Mouse (Mus musculus) stomach, postnatal 0 days (tissue): ENCODE results near the gene Acvr1b. TPM values are rescaled to one million over a fixed set of nuclear protein-coding genes. Genes with fewer than 3 reads are reported as not detected.

Experiments
- ATAC-seq: fragments of 200-750 bp; cut with Nextera tagmentation; 2 replicates; pipeline ENCODE4 v1.8.0; 2017; ENCODE audit not compliant: low FRiP score, low TSS enrichment
- DNase-seq: peaks from one replicate; pipeline ENCODE4 v3.0.0-alpha.2; 2016; ENCODE audit warnings: low spot score
- H3K27ac ChIP-seq: fragments of 300-500 bp; sonication (generic); replicated peaks from 2 replicates; pipeline ENCODE4 v1.5.1; 2014; ENCODE audit warnings: mild to moderate bottlenecking, control low read depth
- H3K27me3 ChIP-seq: fragments of 300-500 bp; sonication (generic); 2 replicates; pipeline ENCODE4 v1.6.1; 2014; ENCODE audit warnings: low read length; ENCODE audit not compliant: control insufficient read depth, insufficient read depth
- H3K36me3 ChIP-seq: fragments of 300-500 bp; sonication (generic); 2 replicates; pipeline ENCODE4 v1.6.1; 2014; ENCODE audit warnings: low read length, mixed read lengths; ENCODE audit not compliant: control insufficient read depth, insufficient read depth
- H3K4me1 ChIP-seq: fragments of 300-500 bp; sonication (generic); replicated peaks from 2 replicates; pipeline ENCODE4 v1.6.1; 2014; ENCODE audit warnings: antibody characterized with exemption; ENCODE audit not compliant: control insufficient read depth, insufficient read depth
- H3K4me2 ChIP-seq: fragments of 300-500 bp; sonication (generic); replicated peaks from 2 replicates; pipeline ENCODE4 v1.6.1; 2014; ENCODE audit warnings: low read depth, mild to moderate bottlenecking, control low read depth, moderate library complexity
- H3K4me3 ChIP-seq: fragments of 300-500 bp; sonication (generic); 2 replicates; pipeline ENCODE4 v1.5.1; 2014; ENCODE audit warnings: low read depth, low read length, control low read depth
- H3K9ac ChIP-seq: fragments of 300-500 bp; sonication (generic); 2 replicates; pipeline ENCODE4 v1.6.1; 2014; ENCODE audit warnings: mild to moderate bottlenecking, low read length, control low read depth, mixed read lengths
- H3K9me3 ChIP-seq: fragments of 300-500 bp; sonication (generic); 2 replicates; pipeline ENCODE4 v1.6.1; 2016; ENCODE audit warnings: low read length; ENCODE audit not compliant: control insufficient read depth
- CTCF ChIP-seq: IDR thresholded peaks from 2 replicates; pipeline ENCODE4 v1.5.1; 2016; ENCODE audit warnings: antibody characterized with exemption, low read depth, mild to moderate bottlenecking, moderate library complexity
- EP300 ChIP-seq: optimal IDR thresholded peaks from 2 replicates; pipeline ENCODE3; 2016; ENCODE audit warnings: antibody characterized with exemption
- WGBS: fragments of 180-500 bp; shearing (Covaris S2); extraction: QIAGEN DNeasy Blood & Tissue Kit; methylation state at CpG from one replicate; pipeline ENCODE4 v1.1.7; 2014; 5-methylcytosine and 5-hydroxymethylcytosine counted together
- polyA plus RNA-seq: library from polyadenylated mRNA; unstranded; fragments of >200 nt; fragmentation: Nextera tagmentation; extraction: Ambion mirVana; gene quantifications from 2 replicates; pipeline ENCODE4 v1.2.1, GENCODE M21; 2015

Gene Acvr1b
- polyA plus RNA-seq, 1 experiment from 2014 or later = 6.9 TPM

DNA sequence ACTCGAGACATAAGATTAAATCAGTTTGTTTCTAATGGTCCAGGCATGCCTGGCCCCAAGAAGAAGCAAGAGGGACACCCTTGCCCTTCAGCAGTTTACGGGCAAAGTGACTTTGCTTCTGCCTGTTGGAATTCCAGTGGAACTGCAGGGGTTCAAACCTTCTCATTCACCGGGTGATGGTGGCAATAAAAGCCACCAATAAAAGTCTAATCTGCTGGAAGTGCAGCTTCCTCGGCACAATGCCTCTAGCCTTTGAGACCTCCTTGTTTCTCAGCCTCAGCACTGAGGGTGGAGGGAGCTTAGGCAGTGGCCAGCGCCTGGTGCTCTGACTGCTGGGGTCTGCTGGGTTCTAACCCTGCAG, 7.2 kb downstream of the Acvr1b start:
- Histone ChIP-seq H3K9ac (0 out of 2 replicates have a peak overlapping the region, but pooled peaks have one; percentile 0), H3K4me2 (no peak overlapping the region), H3K36me3 (no peaks in the 10 kb centered on the region), H3K9me3 (no peaks in the 10 kb centered on the region), H3K4me3 (no peak overlapping the region), H3K4me1 (peaks cover 13% of the 10 kb centered on the region), H3K27me3 (no peaks in the 10 kb centered on the region), H3K27ac (peak overlapping the region; percentile 65)
- no peak; the same call in 1 of the 2 replicates for TF ChIP-seq CTCF
- no peak for TF ChIP-seq EP300
- no peak for ATAC-seq
- 36% methylated on average over 5 of the region's 5 CpGs for WGBS
- DNase-seq = no peak

DNA sequence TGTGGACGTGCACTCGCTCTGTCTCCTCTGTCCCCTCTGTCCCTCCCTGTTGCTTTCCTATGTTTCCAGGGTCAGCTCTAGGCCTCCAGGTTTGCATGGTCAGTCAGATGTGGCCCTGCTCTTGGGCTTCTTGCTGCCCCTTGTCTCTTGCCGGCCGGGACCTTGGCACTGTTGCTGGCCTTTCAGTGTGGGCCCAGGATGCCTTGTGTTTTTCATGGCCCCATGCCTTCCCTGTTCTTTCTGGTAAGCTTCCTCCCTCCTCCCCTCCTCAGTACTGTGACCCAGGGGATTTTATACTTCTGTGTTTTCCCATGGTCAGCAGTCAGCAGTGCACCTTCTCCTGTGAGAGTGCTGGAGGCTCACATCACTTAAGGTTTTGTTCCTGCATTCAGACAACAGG, 7.6 kb downstream of the Acvr1b start:
- DNase-seq (no peak), ATAC-seq (no peak)
- H3K4me1 ChIP-seq = peaks cover 13% of the 10 kb centered on the region
- H3K9me3 ChIP-seq = no peaks in the 10 kb centered on the region
- 57% methylated on average over 4 of the region's 4 CpGs for WGBS
- H3K4me3 ChIP-seq = no peak overlapping the region
- TF ChIP-seq EP300 (no peak), CTCF (no peak)
- H3K9ac ChIP-seq = 0 out of 2 replicates have a peak overlapping the region, but pooled peaks have one; percentile 0
- H3K27ac ChIP-seq = peak overlapping the region; percentile 65
- no peaks in the 10 kb centered on the region for H3K27me3 ChIP-seq
- H3K36me3 ChIP-seq = 0 out of 2 replicates have a peak, but pooled peaks cover 2% of the 10 kb centered on the region
- no peak overlapping the region for H3K4me2 ChIP-seq

DNA sequence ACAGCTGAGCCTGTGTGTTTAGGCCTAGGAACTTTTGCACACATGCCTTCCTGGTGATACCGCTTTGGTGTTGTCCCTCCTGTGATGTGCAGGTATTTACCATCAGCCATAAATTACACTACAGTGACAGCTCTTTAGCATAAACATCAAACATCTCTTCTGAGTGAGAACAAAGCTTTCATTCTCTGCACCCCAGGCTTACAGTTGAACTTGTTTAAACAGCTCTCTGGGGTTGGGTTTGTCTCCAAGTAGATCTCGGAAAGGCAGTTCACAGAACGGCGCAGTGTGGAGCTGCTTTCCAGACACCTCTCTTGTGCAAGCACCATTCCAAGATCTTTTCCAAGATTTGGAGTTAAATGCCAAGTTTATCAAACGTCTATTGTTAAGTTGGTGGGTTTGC, 8.8 kb downstream of the Acvr1b start:
- H3K9me3 ChIP-seq = no peaks in the 10 kb centered on the region
- H3K4me2 ChIP-seq = no peak overlapping the region
- no peak for TF ChIP-seq CTCF
- no peak for TF ChIP-seq EP300
- no peak overlapping the region for H3K9ac ChIP-seq
- 17% methylated on average over 5 of the region's 5 CpGs for WGBS
- peak; percentile 47 for ATAC-seq
- H3K4me3 ChIP-seq = no peak overlapping the region
- H3K4me1 ChIP-seq = peaks cover 13% of the 10 kb centered on the region
- H3K27me3 ChIP-seq = no peaks in the 10 kb centered on the region
- H3K36me3 ChIP-seq = 0 out of 2 replicates have a peak, but pooled peaks cover 2% of the 10 kb centered on the region
- no peak for DNase-seq
- H3K27ac ChIP-seq = peak overlapping the region; percentile 86

DNA sequence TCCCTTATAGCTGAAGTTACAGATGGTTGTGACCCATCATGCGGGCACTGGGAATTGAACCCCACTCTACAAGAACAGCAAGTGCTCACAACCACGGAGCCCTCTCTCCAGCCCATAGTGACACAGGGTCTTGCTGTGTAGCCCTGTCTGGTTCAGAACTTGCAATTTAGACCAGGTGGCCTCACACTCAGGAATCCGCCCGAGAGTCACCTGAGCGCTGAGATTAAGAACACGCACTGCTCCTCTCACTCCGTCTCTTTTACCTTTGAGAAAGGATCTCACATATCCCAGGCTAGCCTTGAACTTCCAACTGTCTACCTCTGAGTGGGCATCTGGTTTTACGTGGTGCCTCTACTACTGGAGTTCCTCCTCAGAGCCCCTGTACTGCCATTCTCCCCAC, 10.4 kb downstream of the Acvr1b start:
- H3K27me3 ChIP-seq = no peaks in the 10 kb centered on the region
- 83% methylated on average over 8 of the region's 8 CpGs for WGBS
- TF ChIP-seq EP300 (no peak), CTCF (no peak)
- DNase-seq = no peak
- H3K4me2 ChIP-seq = no peak overlapping the region
- no peaks in the 10 kb centered on the region for H3K9me3 ChIP-seq
- H3K9ac ChIP-seq = no peak overlapping the region
- no peak overlapping the region for H3K4me3 ChIP-seq
- peaks cover 7% of the 10 kb centered on the region for H3K4me1 ChIP-seq
- peak overlapping the region; percentile 53; the same call in 1 of the 2 replicates for H3K27ac ChIP-seq
- H3K36me3 ChIP-seq = 0 out of 2 replicates have a peak, but pooled peaks cover 2% of the 10 kb centered on the region
- ATAC-seq = no peak

DNA sequence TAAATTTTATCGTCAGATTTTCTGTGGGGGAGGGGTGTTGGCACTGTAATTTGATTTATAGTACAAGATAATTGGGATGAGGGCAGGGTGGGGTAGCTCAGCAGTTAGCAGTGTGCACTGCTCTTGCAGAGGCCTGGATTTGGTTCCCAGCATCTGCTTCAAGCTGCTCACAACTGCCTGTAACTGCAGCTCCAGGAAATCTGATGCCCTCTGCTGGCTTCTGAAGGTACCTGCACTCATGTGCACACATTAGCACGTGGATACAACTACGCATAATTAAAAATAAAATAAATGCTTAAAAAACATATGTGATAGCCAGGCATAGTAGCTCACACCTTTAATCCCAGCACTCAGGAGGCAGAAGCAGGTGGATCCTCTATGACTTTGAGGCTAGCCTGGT, 11.7 kb downstream of the Acvr1b start:
- ATAC-seq = no peak
- peaks cover 7% of the 10 kb centered on the region for H3K4me1 ChIP-seq
- no peaks in the 10 kb centered on the region for H3K27me3 ChIP-seq
- no peak overlapping the region for H3K27ac ChIP-seq
- no peak overlapping the region for H3K9ac ChIP-seq
- TF ChIP-seq EP300 (no peak), CTCF (peak; percentile 50)
- DNase-seq = no peak
- no peaks in the 10 kb centered on the region for H3K9me3 ChIP-seq
- H3K4me3 ChIP-seq = no peak overlapping the region
- H3K36me3 ChIP-seq = 0 out of 2 replicates have a peak, but pooled peaks cover 2% of the 10 kb centered on the region
- WGBS = 91% methylated on average over 3 of the region's 3 CpGs
- no peak overlapping the region for H3K4me2 ChIP-seq

DNA sequence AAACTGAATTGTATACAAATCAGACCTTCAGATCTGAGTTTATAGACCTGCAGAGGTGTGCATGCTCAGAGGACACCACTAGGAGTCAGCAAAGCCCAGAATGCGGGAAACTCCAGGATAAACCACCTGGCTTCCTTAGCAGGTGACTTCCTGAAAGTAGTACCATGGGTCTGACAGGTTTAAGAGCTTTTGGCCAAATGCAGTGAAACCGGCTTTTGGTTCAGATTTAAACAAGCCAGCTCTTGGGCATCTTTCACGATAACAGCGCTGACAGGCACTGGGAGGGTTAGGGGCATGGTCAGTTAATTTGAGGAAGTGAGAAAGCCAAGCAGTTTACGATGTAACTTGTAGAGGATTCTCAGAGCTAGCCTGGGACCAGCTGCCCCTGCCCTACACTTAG, 14.0 kb downstream of the Acvr1b start:
- Histone ChIP-seq H3K9ac (no peak overlapping the region), H3K27ac (no peak overlapping the region), H3K27me3 (no peaks in the 10 kb centered on the region), H3K4me1 (peaks cover 3% of the 10 kb centered on the region; the same call in 1 of the 2 replicates), H3K4me2 (no peak overlapping the region), H3K4me3 (no peak overlapping the region), H3K9me3 (no peaks in the 10 kb centered on the region), H3K36me3 (0 out of 2 replicates have a peak, but pooled peaks cover 2% of the 10 kb centered on the region)
- WGBS = 59% methylated on average over 5 of the region's 5 CpGs
- no peak for TF ChIP-seq EP300
- peak; percentile 65 for TF ChIP-seq CTCF
- ATAC-seq = no peak
- DNase-seq = peak; percentile 52
